Comparison of ENCODE assay signal across 9 mouse cellular contexts in the genomic region with DNA sequence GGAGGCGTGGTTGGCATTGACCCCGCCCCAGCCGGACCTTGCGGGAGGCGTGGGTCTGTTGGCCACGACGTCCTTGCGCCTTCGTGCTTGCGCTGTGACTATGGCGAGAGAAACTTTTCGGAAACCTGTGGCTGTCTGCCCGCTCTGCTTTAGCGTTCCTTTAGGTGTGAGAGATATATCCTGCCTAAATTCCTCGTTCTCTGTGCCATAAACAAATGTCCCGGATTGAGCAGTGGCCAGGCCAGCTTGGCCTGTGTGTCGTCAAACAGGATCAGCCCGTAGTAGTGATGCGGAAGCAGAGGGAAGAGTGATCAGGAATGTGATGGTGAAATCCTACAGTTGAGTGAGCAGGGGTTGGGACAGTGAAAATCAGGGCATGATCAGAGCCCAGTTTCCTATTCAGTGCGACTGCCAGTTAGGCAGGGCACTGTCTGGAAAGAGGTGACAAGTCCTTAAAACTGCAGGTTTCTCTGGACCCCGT. TPM values are rescaled to one million over a fixed set of nuclear protein-coding genes. Genes with fewer than 3 reads are reported as not detected.
DNase-seq lines count a peak whose midpoint lies in the region; ATAC-seq and TF ChIP-seq lines count a peak whose summit lies in the region.
"Had no signal": no experiment of that assay in that cellular context is flagged by ENCODE, and none has a peak within 500 bp of the region (broad histone marks: within the 10 kb centered on the region; RNA-seq: fewer than 3 reads in every experiment).

No protein-coding gene starts in this region.

- no peaks in the 10 kb centered on the region for H3K79me2 ChIP-seq in CH12.LX (replicated peaks; ENCODE audit: control insufficient read depth, extremely low read depth, insufficient read depth, poor library complexity, severe bottlenecking)

- no peak for TF ChIP-seq CTCF in CH12.LX (conservative IDR thresholded peaks at IDR 0.05 in 1 of 2, IDR thresholded peaks at IDR 0.05 in 1 of 2; ENCODE audit: low read depth in 2 of 2, low read length in 2 of 2)

- H3K4me2 ChIP-seq in CH12.LX (ENCODE audit: insufficient read depth, low read depth, poor library complexity, severe bottlenecking): peak overlapping the region; percentile 80
- peak overlapping the region; percentile 98 for H3K4me2 ChIP-seq in forebrain, embryonic 13.5 days
- H3K4me2 ChIP-seq in liver, embryonic 16.5 days (ENCODE audit: low read depth, low read length): peak overlapping the region; percentile 83

- peaks cover 24% of the 10 kb centered on the region for H3K4me1 ChIP-seq in erythroblast, embryonic 14.5 days (ENCODE audit: control insufficient read depth)
- H3K4me1 ChIP-seq in CH12.LX (ENCODE audit: control insufficient read depth in 1 of 2, insufficient read depth in 2 of 2): peaks cover 0 to 4% of the 10 kb centered on the region in 2 experiments; a peak in 2 of 4 replicates
- peaks cover 17% of the 10 kb centered on the region for H3K4me1 ChIP-seq in forebrain, embryonic 13.5 days
- peaks cover 9% of the 10 kb centered on the region for H3K4me1 ChIP-seq in liver, embryonic 16.5 days (ENCODE audit: control insufficient read depth, low read depth, low read length)

- intact Hi-C loops in left cerebral cortex, postnatal 36 days (cut with DNase I): no loop called here

- TF ChIP-seq POLR2A in CH12.LX (IDR thresholded peaks at IDR 0.05; ENCODE audit: low read depth, low read length): no peak

- 10% methylated on average over 21 of the region's 21 CpGs for WGBS in forebrain, embryonic 13.5 days
- 12% methylated on average over 21 of the region's 21 CpGs for WGBS in liver, embryonic 16.5 days (ENCODE audit: insufficient replicate concordance)

- H3K9me3 ChIP-seq in erythroblast, embryonic 14.5 days (ENCODE audit: control insufficient read depth, low read length): no peaks in the 10 kb centered on the region
- H3K9me3 ChIP-seq in CH12.LX (replicated peaks; ENCODE audit: low read length): peaks cover 3% of the 10 kb centered on the region
- no peaks in the 10 kb centered on the region for H3K9me3 ChIP-seq in forebrain, embryonic 13.5 days (replicated peaks)
- H3K9me3 ChIP-seq in liver, embryonic 16.5 days (replicated peaks; ENCODE audit: control insufficient read depth, low read length): no peaks in the 10 kb centered on the region

- TF ChIP-seq EP300 in CH12.LX (IDR thresholded peaks at IDR 0.05; ENCODE audit: low read length): no peak

- H3K27me3 ChIP-seq in erythroblast, embryonic 14.5 days (ENCODE audit: control insufficient read depth): peaks cover 22% of the 10 kb centered on the region
- H3K27me3 ChIP-seq in CH12.LX (replicated peaks): peaks cover 42% of the 10 kb centered on the region
- H3K27me3 ChIP-seq in forebrain, embryonic 13.5 days: peaks cover 36% of the 10 kb centered on the region
- peaks cover 14% of the 10 kb centered on the region for H3K27me3 ChIP-seq in liver, embryonic 16.5 days (ENCODE audit: control insufficient read depth, insufficient read depth, low read depth, low read length)

- in situ Hi-C loops in CH12.LX (cut with MboI; ENCODE audit: low pct_ligation_motif_present, low pct_unique_long_range_greater_than_20kb, low sequenced_read_pairs): no loop called here

- no peak for ATAC-seq in erythroblast, adult 5-6 weeks (replicated peaks; ENCODE audit: low FRiP score, poor library complexity, severe bottlenecking)
- no peak for ATAC-seq in forebrain, embryonic 13.5 days
- ATAC-seq in liver, embryonic 16.5 days (ENCODE audit: low read depth): peak; percentile 30

- H3K9ac ChIP-seq in CH12.LX (ENCODE audit: insufficient read depth, low read depth): no peak overlapping the region
- peak overlapping the region; percentile 73 for H3K9ac ChIP-seq in forebrain, embryonic 13.5 days
- peak overlapping the region; percentile 69; the same call in 1 of the 2 replicates for H3K9ac ChIP-seq in liver, embryonic 16.5 days (ENCODE audit: low read depth, low read length)

- no peak for TF ChIP-seq RAD21 in CH12.LX (IDR thresholded peaks at IDR 0.05; ENCODE audit: low read depth, low read length)

- peak overlapping the region; percentile 60 for H3K4me3 ChIP-seq in erythroblast, embryonic 14.5 days (replicated peaks)
- peak overlapping the region in 1 of 3 experiments; percentile 65 for H3K4me3 ChIP-seq in CH12.LX (replicated peaks in 1 of 3; ENCODE audit: low read depth in 2 of 3, low read length in 2 of 3, poor library complexity in 1 of 3)
- H3K4me3 ChIP-seq in forebrain, embryonic 13.5 days: peak overlapping the region; percentile 57
- H3K4me3 ChIP-seq in liver, embryonic 16.5 days (ENCODE audit: low read depth, low read length): peak overlapping the region; percentile 66

- DNase-seq in CH12.LX (ENCODE audit: extremely low read depth): no peak
- DNase-seq in adrenal gland, adult (ENCODE audit: inconsistent age in 2 of 2, low spot score in 1 of 2): no peak
- DNase-seq in thymus, adult 18-20 months: no peak
- no peak for DNase-seq in left cerebral cortex, postnatal 36 days (ENCODE audit: low spot score in 2 of 2)

- no peaks in the 10 kb centered on the region for H3K36me3 ChIP-seq in erythroblast, embryonic 14.5 days (ENCODE audit: control insufficient read depth)
- no peaks in the 10 kb centered on the region for H3K36me3 ChIP-seq in CH12.LX (replicated peaks in 1 of 2; ENCODE audit: control insufficient read depth in 1 of 2, insufficient read depth in 1 of 2, low read length in 1 of 2)
- no peaks in the 10 kb centered on the region for H3K36me3 ChIP-seq in forebrain, embryonic 13.5 days (ENCODE audit: poor library complexity, severe bottlenecking)
- no peaks in the 10 kb centered on the region for H3K36me3 ChIP-seq in liver, embryonic 16.5 days (ENCODE audit: control insufficient read depth, insufficient read depth)

- dilution Hi-C loops in CH12.LX (cut with MboI; ENCODE audit: extremely low pct_ligation_motif_present, extremely low pct_unique_long_range_greater_than_20kb, low sequenced_read_pairs): no loop called here

- H3K27ac ChIP-seq in CH12.LX (ENCODE audit: insufficient read depth, low read depth): no peak overlapping the region
- no peak overlapping the region for H3K27ac ChIP-seq in forebrain, embryonic 13.5 days
- H3K27ac ChIP-seq in liver, embryonic 16.5 days (ENCODE audit: low read length): no peak overlapping the region

TF ChIP-seq in CH12.LX, 34 proteins besides CTCF, POLR2A, EP300 and RAD21 (continues in another document):
- no peak for TF ChIP-seq USF2 (conservative IDR thresholded peaks at IDR 0.05; ENCODE audit: low read depth, low read length)

RNA-seq across cellular contexts. Expression of a gene that starts 0.4 kb away (rescaled TPM):
- polyA plus RNA-seq in erythroblast, embryonic 14.5 days (2012): 0.50 and 0.57 TPM in 2 replicates
- total RNA-seq in erythroblast, adult 5-6 weeks (2015; ENCODE audit: low replicate concordance): 15.5 and 18.8 TPM in 2 replicates
- total RNA-seq in erythroblast, adult 5-6 weeks (2017; ENCODE audit: low replicate concordance): 6.8 and 7.6 TPM in 2 replicates
- total RNA-seq in CH12.LX (2012; rRNA removed) (25.6 and 29.1 TPM in 2 replicates), CH12.LX (2014; rRNA removed) (not detected in 2 replicates)
- 3.7 and 4.1 TPM in 2 replicates for polyA plus RNA-seq in CH12.LX (2012; ENCODE audit: insufficient read length, low read depth)
- polyA plus RNA-seq in forebrain, embryonic 13.5 days (2015; fragmentation: Nextera tagmentation; extraction: Ambion mirVana): 30.1 and 41.3 TPM in 2 replicates
- 30.9 and 38.6 TPM in 2 replicates for polyA plus RNA-seq in liver, embryonic 16.5 days (2015; fragmentation: Nextera tagmentation; extraction: Ambion mirVana)
- 10 to 100 TPM; 23.5 to 26.2 TPM for total RNA-seq in left cerebral cortex, postnatal 36 days (2021)
- polyA plus RNA-seq: C2C12 had no signal

RNA-seq across cellular contexts. Expression of a gene that starts 7.0 kb away (rescaled TPM):
- polyA plus RNA-seq in erythroblast, embryonic 14.5 days (2012): 0.07 TPM in 1 of 2 replicates, not detected in the other
- total RNA-seq in erythroblast, adult 5-6 weeks (2015; ENCODE audit: low replicate concordance): not detected in 2 replicates
- total RNA-seq in erythroblast, adult 5-6 weeks (2017; ENCODE audit: low replicate concordance): not detected in 2 replicates
- total RNA-seq in CH12.LX (2012; rRNA removed) (not detected in 2 replicates), CH12.LX (2014; rRNA removed) (not detected in 2 replicates)
- not detected in 2 replicates for polyA plus RNA-seq in CH12.LX (2012; ENCODE audit: insufficient read length, low read depth)
- 14.9 and 17.2 TPM in 2 replicates for polyA plus RNA-seq in forebrain, embryonic 13.5 days (2015; fragmentation: Nextera tagmentation; extraction: Ambion mirVana)
- polyA plus RNA-seq in liver, embryonic 16.5 days (2015; fragmentation: Nextera tagmentation; extraction: Ambion mirVana): 2.5 and 2.7 TPM in 2 replicates
- total RNA-seq in left cerebral cortex, postnatal 36 days (2021): 10 to 100 TPM; 15.9 to 24.7 TPM

RNA-seq across cellular contexts. Expression of a gene that starts 21.6 kb away (rescaled TPM):
- 0.06 and 0.13 TPM in 2 replicates for polyA plus RNA-seq in erythroblast, embryonic 14.5 days (2012)
- total RNA-seq in erythroblast, adult 5-6 weeks (2015; ENCODE audit: low replicate concordance): not detected in 2 replicates
- not detected in 2 replicates for total RNA-seq in erythroblast, adult 5-6 weeks (2017; ENCODE audit: low replicate concordance)
- total RNA-seq in CH12.LX (2012; rRNA removed): 1.3 and 3.0 TPM in 2 replicates
- 0.35 and 0.38 TPM in 2 replicates for total RNA-seq in CH12.LX (2014; rRNA removed)
- polyA plus RNA-seq in CH12.LX (2012; ENCODE audit: insufficient read length, low read depth): 0.97 and 1.9 TPM in 2 replicates
- 165 and 182 TPM in 2 replicates for polyA plus RNA-seq in forebrain, embryonic 13.5 days (2015; fragmentation: Nextera tagmentation; extraction: Ambion mirVana)
- 1.2 and 1.5 TPM in 2 replicates for polyA plus RNA-seq in liver, embryonic 16.5 days (2015; fragmentation: Nextera tagmentation; extraction: Ambion mirVana)
- total RNA-seq in left cerebral cortex, postnatal 36 days (2021): 100 to 1,000 TPM in 1 of 2 experiments, 10 to 100 TPM in 1; 86.6 to 117 TPM

RNA-seq across cellular contexts. Expression of a gene that starts 33.8 kb away (rescaled TPM):
- polyA plus RNA-seq in erythroblast, embryonic 14.5 days (2012): 0.19 TPM in 1 of 2 replicates, not detected in the other
- total RNA-seq in erythroblast, adult 5-6 weeks (2015; ENCODE audit: low replicate concordance): not detected in 2 replicates
- 2.5 TPM in 1 of 2 replicates, not detected in the other for total RNA-seq in erythroblast, adult 5-6 weeks (2017; ENCODE audit: low replicate concordance)
- total RNA-seq in CH12.LX (2012; rRNA removed): 3.7 and 5.8 TPM in 2 replicates
- not detected in 2 replicates for total RNA-seq in CH12.LX (2014; rRNA removed)
- not detected in 2 replicates for polyA plus RNA-seq in CH12.LX (2012; ENCODE audit: insufficient read length, low read depth)
- polyA plus RNA-seq in forebrain, embryonic 13.5 days (2015; fragmentation: Nextera tagmentation; extraction: Ambion mirVana): 1.2 and 1.5 TPM in 2 replicates
- 5.3 and 5.8 TPM in 2 replicates for polyA plus RNA-seq in liver, embryonic 16.5 days (2015; fragmentation: Nextera tagmentation; extraction: Ambion mirVana)
- total RNA-seq in left cerebral cortex, postnatal 36 days (2021): not detected

RNA-seq across cellular contexts. Expression of a gene that starts 44.0 kb away (rescaled TPM):
- polyA plus RNA-seq in erythroblast, embryonic 14.5 days (2012): 6.4 and 6.9 TPM in 2 replicates
- 8.5 and 11.5 TPM in 2 replicates for total RNA-seq in erythroblast, adult 5-6 weeks (2015; ENCODE audit: low replicate concordance)
- 7.0 and 7.2 TPM in 2 replicates for total RNA-seq in erythroblast, adult 5-6 weeks (2017; ENCODE audit: low replicate concordance)
- total RNA-seq in CH12.LX (2012; rRNA removed) (84.2 and 99.4 TPM in 2 replicates), CH12.LX (2014; rRNA removed) (61.6 and 69.4 TPM in 2 replicates)
- 61.0 and 63.0 TPM in 2 replicates for polyA plus RNA-seq in CH12.LX (2012; ENCODE audit: insufficient read length, low read depth)
- polyA plus RNA-seq in forebrain, embryonic 13.5 days (2015; fragmentation: Nextera tagmentation; extraction: Ambion mirVana): 73.4 and 75.5 TPM in 2 replicates
- polyA plus RNA-seq in liver, embryonic 16.5 days (2015; fragmentation: Nextera tagmentation; extraction: Ambion mirVana): 40.3 and 43.0 TPM in 2 replicates
- 10 to 100 TPM; 48.6 to 54.6 TPM for total RNA-seq in left cerebral cortex, postnatal 36 days (2021)

Comparison
In these comparisons a context has a peak if more than half of its experiments do, and no peak if none do; other contexts are left out.
1. RNA of a gene that starts 21.6 kb away (polyA plus RNA-seq): 165 to 182 TPM in forebrain, embryonic 13.5 days; 1.2 to 1.5 TPM in liver, embryonic 16.5 days, 0.97 to 1.9 TPM in CH12.LX and 0.06 to 0.13 TPM in erythroblast, embryonic 14.5 days; every median in the first group is over 10 times any median in the second.
2. Peak in every context shown above with its lines, with median percentiles within 50 percentile points of each other: H3K4me2 ChIP-seq.